Mouse (Mus musculus) telencephalon, adult 2 months (tissue): ENCODE data around the gene Atp10a.

Experiments
- DNase-seq: peaks from one replicate; pipeline ENCODE4 v3.0.0-alpha.2; 2011; ENCODE audit warnings: low read depth, low spot score

Atp10a gene

DNA sequence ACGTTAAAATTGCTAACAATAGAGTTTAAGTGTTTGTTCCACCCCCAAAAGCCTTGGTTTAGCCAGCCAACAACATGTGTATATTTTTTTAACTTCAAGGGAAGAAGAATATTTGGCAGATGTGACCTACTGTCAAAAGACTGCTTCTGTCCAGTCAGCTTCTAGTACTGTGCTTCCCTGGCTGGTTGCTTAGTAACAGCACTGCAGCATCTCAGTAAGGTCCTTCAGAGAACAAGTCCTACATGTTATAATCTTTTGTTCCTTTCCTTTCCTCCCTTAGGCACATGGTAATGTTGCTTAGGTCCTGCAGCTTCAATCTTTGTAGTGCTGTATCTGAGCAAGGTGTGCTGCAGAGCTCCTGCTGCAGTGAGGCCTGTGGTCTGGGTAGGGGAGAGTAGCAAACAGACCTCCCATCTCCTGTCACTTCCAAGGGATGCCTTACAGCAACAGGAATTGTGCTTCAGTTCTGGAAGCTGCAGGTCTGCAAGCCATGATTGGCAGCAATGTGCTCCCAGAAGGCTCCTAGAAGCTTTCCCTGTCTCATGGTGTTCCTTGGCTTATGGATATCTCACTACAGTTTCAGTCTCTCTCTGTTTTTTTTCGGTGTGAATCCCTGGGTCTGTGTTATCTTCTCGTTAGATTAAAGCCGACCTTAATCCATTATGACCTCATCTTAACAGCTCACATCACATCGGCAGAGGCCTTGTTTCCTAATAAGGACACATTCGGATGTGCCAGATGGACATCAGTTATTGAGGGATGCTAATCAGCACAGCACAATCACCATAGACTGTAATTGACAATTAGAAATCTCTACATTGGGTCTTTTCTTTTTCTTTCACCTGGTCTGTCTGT, 34.3 kb downstream of the Atp10a start:
- peak; percentile 36 for DNase-seq

DNA sequence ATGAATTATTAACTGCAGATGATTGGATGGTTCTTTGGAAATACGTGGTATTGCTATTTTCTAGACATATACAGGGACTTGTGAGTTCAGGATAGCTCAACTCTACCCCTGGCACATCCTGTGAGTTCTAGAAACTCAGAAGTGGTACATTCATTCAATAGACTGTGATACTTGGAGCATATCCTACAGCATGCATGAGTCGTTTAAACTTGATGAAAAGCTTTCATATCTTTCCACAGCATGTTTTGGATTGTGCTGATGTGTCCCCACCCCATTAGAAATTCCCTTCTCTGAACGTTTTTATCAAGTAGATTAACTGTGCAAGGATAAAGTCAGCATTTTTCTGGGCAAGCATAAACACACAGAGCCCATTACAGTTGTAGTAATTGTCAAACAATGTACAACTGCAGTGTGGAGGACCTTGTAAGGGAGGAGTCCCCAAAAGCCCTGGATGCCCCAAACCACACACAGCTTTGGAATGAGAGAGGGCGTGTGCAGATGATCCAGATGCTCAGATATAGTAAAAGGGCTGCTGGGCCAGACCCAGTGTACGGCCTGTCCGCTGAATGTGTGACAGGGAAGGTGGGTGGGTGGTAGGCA, 35.1 kb downstream of the Atp10a start:
- DNase-seq: no peak

DNA sequence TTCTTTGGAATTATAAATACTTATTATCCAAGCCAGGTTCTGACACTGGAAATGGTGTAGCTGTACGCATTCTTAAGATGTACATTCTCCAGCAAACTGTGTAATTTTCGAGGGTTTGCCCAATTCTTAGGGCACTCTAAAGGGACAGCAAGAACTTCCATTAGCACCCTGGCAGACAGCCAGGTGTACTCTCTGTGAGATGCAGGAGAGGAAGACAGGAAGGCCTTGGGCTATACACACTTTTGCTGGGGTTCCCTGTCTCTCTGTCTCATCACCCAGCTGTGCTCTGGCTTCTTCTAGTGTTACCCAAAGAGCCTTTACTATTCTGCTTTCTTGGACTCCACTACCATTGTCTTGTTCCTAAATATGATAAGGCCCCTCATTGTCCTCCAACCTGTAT, 36.7 kb downstream of the Atp10a start:
- no peak for DNase-seq

DNA sequence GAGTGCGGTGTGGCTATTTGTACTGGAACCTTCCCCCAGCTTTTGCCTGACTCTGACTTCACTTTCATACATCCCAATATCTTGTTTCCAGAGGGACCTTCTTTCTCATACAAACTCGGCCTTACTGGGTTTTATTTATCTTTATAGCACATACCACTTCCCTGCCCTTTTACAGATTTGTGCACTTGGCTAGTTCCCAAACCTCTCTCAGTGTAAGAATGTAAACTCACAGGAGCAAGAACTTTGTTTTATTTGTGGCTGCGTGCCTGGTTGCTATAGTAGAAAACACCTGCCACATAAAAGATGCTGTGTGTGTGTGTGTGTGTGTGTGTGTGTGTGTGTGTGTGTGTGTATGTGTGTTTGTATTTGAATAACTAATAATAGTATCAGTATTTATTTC, 37.4 kb downstream of the Atp10a start:
- DNase-seq: no peak

DNA sequence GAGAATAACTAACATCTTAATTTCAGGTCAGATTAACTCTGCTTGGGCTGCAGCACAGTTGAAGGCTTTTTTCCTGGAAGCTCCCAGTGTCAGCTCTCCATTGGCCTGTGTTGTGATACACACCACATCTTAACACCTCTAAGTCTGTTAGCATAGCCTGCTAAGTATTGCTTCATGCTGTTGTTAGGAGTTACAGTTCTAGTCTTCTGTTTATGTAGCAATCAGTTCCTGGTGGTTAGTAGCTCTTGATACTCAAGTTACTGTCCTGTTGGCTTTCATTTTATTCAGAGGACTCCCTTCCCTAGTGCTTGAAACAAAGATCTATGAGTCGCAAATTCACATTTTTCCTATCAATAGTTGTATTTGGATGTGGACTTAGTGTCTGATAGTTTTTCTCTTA, 39.7 kb downstream of the Atp10a start:
- no peak for DNase-seq

DNA sequence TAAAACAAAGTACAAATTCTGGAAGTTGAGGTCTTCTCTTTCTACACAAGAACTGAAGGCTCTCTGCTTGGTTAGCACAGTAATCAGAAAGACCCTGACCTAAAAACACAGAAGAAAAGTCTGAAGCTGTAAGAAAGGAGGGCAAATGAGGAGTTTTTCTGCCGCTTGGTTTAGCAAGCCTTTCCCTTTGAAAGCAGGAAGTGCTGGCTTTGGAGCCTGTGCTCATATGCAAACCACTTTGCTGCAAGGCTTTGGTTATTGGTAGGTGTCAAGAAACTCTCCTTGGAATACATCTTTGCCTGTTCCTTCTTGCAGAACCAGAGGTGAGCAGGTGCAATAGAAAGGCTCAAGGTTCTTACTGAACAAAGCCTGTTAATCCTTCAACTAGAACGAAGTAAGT, 41.1 kb downstream of the Atp10a start:
- no peak for DNase-seq

DNA sequence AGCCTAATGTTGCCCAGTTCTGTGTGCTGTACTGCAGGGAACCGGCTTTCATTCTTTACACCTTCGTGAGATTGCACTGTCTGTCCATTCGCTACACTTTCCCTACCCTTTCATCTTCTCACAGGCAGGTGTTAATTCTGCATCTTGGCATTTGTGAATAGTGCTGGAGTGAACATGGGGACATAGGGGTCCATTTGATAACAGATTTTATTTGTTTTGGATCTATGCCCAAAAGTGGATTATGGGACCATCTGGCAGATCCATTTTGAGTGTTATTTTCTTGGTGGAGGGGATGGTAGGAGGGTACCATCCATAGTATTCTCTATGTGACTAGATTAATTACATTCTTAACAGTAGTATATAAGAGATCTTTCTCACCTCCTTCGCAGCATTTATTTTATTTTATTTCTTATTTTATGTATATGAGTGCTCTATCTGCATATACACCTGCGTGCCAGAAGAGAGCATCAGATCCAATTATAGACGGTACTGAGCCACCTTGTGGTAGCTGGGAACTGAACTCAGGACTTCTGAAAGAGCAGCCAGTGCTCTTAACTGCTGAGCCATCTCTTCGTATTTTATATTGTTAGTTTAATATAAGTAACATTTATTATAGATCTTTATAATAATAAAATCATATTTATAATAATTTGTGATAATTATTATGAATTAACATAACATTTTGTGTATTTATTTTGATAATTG, 42.9 kb downstream of the Atp10a start:
- DNase-seq: no peak

DNA sequence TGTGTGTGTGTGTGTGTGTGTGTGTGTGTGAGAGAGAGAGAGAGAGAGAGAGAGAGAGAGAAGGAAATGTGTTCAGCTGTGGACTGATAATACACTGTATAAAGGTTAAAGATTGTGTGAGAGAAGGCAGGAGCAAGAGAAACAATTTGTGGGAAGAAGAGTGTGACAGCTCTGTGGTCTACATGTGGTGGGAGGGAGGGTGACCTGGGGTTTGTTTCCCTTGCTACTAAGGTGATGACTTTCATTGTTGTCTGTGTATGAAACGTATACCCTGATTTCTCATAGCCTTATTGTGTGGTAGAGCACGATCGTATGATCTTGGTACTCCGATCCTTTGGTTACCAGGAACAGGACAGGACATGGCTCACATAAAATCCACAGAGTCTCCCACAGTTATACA, 45.3 kb downstream of the Atp10a start:
- no peak for DNase-seq

DNA sequence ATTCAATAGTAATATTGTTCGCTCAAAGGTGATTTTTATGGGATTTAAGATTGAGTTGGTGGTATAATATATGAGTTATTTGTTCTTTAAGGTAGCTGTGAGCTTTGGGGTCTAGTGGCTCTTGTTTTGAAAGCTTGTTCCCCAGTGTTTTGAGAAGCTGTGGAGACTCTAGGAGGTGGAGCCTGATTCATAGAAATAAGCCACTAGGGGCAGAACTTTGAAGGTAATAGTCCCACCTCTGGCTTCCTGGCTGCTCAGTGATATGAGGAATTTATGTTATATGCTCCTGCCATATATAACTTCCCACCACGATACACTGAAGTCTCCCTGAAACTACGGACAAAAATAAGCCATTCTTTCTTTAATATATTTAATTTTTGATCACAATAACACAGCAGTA, 49.2 kb downstream of the Atp10a start:
- DNase-seq: no peak

DNA sequence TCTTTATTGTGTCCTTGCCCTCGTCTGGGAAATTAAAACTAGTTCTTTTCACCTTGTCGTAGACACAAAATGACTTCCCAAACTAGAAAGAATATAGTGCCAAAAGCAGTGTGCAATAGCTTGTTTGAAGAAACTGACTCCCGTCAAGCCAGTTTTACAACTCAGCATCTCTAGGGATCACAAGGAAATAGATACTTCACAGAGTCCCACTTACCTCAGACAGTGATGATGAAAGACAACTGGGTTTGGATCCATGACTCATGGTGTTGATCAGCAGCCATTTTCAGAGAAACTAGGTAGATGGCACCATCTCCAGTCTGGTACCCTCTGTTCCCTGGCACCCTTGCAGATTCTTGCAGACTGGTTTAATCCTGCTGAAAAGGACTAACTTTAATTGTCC, 53.3 kb downstream of the Atp10a start:
- DNase-seq: no peak

DNA sequence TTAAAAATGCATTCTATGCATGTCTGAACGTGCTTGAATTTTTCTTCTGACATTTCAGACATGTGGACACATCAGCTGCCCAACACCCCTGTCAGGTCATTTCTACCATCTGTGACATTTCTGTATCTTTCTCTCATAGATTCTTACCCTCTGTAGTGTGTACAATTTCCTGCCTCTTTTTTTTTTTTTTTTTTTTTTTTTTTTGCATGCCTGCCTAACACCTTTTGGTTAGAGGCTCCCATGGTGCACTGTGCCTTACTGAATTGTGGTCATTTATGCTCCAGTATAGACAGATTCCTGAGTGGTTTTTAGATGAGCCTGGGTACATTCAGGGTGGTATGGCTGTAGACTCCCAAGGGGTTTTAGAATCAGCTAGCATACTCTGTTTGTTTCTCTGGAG, 54.3 kb downstream of the Atp10a start:
- no peak for DNase-seq

DNA sequence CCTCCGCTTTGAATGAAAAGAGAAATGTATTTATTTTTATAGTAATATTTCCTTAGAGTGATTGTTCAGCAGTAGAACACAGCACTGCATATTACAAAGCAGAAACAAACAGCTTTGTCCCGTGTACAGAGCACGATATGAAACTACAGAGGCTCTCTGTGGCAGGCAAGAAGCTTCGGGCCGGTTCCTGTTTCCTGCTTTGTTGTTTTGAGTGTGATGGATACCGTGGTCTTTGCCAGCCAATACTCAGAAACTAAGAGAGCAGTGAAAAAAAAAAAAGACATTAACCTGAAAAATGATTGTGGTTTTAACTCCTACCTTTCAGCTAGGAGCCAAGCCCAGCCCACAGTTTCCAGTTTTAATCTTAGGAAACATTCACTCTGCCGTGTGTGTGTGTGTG, 55.8 kb downstream of the Atp10a start:
- DNase-seq: no peak

DNA sequence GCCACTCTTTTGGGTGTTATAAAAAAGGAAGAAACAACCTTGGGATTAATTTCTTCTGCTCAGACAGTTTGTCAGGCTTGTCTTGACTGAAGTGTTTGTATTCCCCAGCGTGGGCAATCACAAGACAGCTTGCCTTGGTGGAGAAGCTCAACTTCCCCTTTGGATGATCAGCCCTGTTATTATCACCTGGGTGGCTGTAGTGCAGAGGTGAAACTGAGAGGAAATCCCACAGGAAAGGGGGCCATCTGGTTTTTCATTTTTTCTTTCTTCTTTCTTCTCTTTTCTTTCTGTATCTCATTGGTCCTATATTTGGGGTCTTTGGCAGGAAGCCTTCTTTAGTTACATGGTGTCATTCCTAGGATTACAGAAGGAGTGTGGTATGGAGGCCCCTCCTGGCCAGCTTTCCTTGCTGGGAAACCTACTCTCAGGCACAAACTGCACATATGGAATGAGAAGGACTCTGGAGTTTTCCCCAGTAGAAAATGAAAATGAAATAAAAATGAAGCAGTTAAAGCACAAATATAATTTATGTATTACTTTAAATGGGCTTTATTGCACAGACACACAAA, 59.7 kb downstream of the Atp10a start:
- no peak for DNase-seq

DNA sequence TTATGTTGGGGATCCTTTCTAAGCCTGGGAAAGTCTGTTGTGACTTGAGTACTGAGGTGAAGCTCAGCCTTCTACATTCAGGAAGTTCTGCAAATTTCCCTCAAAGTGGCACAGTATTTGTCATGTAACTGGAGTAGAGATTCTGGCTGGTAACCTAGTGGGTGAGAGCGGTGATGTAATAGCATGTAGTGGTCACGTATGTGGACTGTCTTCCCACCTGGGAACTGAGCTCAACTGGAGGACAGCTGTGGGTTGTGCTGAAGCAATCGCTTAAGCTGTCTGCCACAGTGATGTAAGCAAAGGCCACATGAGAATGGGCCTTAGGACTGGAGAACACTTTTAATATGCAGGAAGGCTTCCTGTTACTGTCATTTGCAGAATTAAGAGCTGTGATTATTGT, 60.7 kb downstream of the Atp10a start:
- no peak for DNase-seq

DNA sequence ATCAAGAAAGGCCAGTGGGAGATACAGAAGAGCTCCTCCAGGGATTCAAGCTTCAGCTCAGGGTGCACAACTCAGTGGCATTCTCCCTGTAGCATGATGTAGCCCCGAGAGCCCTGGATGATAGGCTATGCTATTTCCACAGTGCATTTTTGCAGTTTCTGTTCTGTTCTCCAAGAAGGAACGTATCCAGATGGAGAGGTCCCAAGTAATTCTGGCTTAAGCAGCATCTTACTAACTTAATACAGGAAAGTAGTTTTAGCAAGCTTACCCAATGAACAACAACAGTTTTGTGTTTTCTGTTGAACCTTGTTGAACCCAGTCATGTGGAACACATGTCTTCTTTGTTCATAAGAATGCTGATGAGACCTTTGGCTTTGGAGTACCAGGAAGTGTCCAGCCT, 62.6 kb downstream of the Atp10a start:
- DNase-seq: no peak

DNA sequence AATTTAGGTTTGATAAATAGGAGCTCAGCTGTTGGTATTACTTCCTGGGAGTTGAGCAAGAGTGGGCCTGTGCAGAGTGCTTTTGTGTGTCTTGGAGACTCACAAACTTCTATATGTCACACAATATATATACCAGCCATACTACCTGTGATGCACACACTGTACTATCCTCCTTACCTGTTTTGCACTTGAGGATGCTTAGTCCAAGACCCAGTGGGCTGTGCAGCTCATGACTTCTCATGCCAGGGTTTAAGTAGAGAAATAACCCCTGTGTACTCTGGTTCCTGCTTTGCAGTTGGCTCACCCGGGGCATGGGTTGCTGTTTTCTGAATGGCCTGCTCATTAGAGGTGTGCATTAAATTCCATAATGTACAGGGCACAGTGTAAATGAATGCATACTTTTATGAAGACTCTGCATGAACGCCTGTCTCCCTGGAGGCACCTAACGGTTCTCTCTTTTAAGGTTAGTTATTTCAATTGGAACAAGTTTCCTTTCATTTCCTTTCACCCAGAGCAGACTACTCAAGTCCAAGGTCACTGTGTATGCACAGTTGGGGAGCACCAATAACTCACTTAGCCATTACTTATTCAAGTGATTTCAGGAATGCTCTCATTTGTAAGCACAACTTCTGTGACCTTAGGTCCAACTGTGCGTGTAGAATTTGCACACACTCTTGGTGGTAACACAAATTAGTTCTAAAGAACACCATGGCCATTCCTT, 63.4 kb downstream of the Atp10a start:
- DNase-seq: no peak

DNA sequence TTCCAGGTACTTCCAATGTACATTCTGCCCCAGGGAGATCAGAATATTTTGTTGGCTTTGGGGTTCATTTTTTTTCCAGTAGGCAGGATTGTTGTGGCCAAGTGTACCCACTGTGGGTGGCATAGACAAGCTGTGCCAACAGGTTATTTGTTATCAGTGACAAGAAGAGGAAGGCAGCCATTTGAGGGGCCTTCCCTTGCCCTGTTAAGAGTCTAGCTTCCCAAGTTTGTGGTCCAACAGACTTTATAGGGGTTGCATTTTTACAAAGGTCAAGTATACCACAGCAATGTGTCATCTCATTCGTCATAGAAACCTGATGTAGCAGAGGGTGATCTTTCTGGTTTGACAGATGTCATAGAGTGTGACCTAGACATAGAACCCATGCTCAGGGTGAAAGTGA, 66.3 kb downstream of the Atp10a start:
- no peak for DNase-seq

DNA sequence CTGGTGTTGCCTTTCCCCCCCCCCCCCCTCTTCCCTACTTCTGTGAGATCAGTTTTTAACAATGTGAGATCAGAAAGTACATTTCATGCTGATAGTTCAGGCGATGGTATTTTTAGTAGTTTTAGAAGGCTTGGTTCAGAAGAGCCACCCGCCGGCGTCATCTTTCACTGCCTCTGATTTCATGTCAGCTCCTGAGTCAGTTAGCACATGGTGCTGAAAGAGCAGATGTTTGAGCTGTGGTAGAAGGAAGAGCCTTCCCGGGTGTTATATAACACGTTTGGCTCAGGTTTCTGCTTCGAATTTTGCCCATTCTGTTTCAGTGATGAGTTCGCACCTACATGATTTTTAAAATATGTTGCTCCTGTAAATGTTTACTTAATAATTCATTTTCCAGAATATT, 74.2 kb downstream of the Atp10a start:
- peak; percentile 96 for DNase-seq

DNA sequence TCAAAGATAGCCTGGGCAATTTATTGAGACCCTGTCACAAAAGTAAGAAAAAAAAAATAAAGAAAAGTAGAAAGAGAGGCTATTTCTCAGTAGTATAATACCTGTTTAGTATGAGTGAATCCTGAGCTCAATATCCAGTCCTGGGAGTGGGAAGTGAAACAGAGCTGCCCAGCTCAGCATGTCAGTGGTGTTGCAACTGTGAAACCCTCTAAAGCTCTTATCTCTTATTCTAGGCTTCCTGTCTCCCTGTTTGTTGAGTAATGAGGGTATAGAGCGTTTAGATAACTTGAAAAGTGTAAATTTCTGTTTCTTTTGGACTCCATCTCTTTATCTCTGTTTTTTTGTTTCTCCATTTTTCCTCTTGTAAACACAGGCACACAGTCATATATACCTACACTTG, 74.9 kb downstream of the Atp10a start:
- DNase-seq: no peak

DNA sequence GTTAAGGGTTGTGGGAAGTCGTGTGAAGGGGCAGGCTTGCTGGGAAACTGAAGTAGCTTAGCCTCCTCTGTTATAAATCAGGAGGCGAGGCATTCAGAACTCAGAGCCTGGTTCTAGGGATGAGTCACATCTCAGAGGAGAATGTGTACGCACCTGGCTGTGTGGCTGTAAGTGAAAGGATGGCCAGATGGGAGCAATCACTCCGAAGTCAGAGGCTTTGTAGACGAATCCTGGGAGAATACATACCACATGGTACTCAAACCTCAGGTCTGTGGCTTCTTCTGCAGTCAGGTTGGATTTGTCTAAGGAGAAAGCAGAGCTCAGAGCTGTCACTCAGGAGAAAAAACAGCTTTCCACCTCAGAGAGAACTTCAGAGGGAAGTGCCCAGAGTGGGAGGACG, 76.4 kb downstream of the Atp10a start:
- no peak for DNase-seq

DNA sequence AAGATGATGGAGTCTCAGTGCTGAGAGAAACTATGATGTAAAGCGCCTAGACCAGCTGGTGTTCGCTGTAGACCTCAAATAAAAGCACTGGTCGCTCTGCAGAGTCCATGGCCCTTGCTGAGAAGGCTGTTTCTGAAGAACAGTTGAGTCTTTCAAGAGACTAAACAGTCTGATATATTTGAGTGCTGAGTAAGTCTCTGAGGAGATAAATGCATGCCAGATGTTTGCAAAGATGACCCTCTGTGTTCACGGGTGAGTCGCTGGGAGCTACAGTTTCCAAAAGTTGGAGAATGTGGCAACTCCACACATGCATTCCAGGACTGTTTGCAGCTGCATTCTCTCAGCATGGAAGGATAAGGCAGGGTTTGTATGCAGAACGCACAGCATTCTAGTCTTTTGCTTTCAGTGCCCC, 77.5 kb downstream of the Atp10a start:
- DNase-seq: no peak
